Mouse (Mus musculus): ENCODE results near the gene Jmy. TPM values are rescaled to one million over a fixed set of nuclear protein-coding genes. Genes with fewer than 3 reads are reported as not detected.

Gene Jmy
- total RNA-seq, 2 experiments from 2014 or later = 38.6 TPM

DNA sequence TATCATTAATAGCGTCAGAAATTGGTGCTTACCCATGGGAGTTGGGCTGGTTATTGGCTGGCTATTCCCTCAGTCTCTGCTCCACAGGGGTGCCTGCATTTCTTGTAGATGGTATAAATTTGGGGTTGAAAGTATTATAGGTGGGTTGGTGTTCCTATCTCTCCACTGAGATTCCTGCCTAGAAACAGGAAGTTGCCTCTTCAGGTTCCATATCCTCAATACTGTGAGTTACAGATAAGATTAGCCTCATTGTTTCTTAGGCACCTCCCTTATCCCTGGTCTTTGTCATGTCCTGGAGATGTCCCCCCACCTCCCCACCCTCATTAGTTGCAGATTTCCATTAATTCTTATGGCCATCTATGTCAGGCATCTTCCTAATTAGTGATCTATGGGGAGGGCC is 115.1 kb downstream of the Jmy start:
- DNase-seq (ENCODE audit: low spot score in 2 of 2) = no peak
- H3K27ac ChIP-seq = no peak overlapping the region
- TF ChIP-seq CTCF (conservative IDR thresholded peaks at IDR 0.05) = no peak

GRCm38 (mm10) chr13:93383620-93384019 is 116.0 kb downstream of the Jmy start:
- DNase-seq (ENCODE audit: low spot score in 2 of 2) = no peak
- no peak for TF ChIP-seq CTCF (conservative IDR thresholded peaks at IDR 0.05)
- Histone ChIP-seq H3K4me3 (no peak overlapping the region), H3K27ac (no peak overlapping the region)

More for the DNA sequence above, 115.1 kb downstream of the Jmy start:
- H3K4me3 ChIP-seq = no peak overlapping the region

GRCm38 (mm10) chr13:93383092-93383491 is 116.5 kb downstream of the Jmy start:
- Histone ChIP-seq H3K4me3 (no peak overlapping the region), H3K27ac (no peak overlapping the region)
- no peak for TF ChIP-seq CTCF (conservative IDR thresholded peaks at IDR 0.05)
- DNase-seq (ENCODE audit: low spot score in 2 of 2) = no peak

GRCm38 (mm10) chr13:93381301-93381700 is 118.3 kb downstream of the Jmy start:
- H3K27ac ChIP-seq = no peak overlapping the region
- TF ChIP-seq CTCF (conservative IDR thresholded peaks at IDR 0.05) = no peak
- DNase-seq (ENCODE audit: low spot score in 2 of 2) = no peak

DNA sequence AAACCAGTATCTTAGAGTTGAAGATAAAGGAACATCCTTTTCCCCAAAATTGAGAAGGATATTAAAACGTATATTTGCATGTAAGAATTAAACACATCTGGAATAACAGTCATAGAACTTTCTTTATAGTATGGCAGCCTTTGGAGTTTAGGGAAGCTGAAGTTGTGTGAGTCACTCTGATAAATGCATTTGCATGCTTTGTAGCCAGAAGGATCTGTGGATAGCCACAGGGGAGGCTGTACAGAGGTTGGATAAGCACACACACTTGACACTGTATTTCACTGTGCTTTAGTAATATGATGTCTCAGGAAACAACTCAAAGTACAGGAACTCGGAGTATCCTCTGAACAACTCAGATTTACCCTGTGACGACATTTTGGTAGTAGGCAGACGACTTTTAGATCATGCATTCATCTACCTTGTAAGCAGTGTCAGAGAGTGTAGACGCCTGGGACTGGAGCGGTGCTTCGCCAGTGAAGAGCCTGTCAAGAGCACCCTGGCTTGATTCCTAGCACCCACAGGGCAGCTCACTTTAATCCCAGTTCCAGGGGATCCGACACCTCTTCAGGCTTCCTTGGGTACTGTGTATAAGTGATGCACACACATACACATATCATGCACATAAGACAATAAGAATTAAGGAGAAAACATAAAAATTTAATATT is 119.1 kb downstream of the Jmy start:
- Histone ChIP-seq H3K27ac (no peak overlapping the region), H3K4me3 (no peak overlapping the region)
- no peak for TF ChIP-seq CTCF (conservative IDR thresholded peaks at IDR 0.05)
- no peak for DNase-seq (ENCODE audit: low spot score in 2 of 2)

More at GRCm38 (mm10) chr13:93381301-93381700, 118.3 kb downstream of the Jmy start:
- H3K4me3 ChIP-seq = no peak overlapping the region

Other genes starting within 250 kb of the Jmy start
- gene Homer1, start 200.2 kb downstream of the Jmy start, total RNA-seq (2021) = 100 to 1,000 TPM; 163 to 171 TPM
- gene Bhmt, start 138.2 kb upstream of the Jmy start, total RNA-seq (2021) = not detected
- gene Bhmt2, start 174.5 kb upstream of the Jmy start, total RNA-seq (2021) = under 1 TPM; 0.37 to 0.49 TPM
- gene Dmgdh, start 174.6 kb upstream of the Jmy start, total RNA-seq (2021) = under 1 TPM; 0.12 to 0.28 TPM